Mouse (Mus musculus) urinary bladder, adult 18-20 months (tissue): Measurements from ENCODE around the gene Cfap221.
A peak's percentile ranks its signal among the peaks of the same experiment; 100 is the strongest.

Source experiments
- DNase-seq, 2 experiments: peaks; one replicate each; pipeline ENCODE4 v3.0.0; 2022; ENCODE audit warnings: low spot score in 2 of 2, mixed read lengths in 2 of 2

The Cfap221 gene

DNA sequence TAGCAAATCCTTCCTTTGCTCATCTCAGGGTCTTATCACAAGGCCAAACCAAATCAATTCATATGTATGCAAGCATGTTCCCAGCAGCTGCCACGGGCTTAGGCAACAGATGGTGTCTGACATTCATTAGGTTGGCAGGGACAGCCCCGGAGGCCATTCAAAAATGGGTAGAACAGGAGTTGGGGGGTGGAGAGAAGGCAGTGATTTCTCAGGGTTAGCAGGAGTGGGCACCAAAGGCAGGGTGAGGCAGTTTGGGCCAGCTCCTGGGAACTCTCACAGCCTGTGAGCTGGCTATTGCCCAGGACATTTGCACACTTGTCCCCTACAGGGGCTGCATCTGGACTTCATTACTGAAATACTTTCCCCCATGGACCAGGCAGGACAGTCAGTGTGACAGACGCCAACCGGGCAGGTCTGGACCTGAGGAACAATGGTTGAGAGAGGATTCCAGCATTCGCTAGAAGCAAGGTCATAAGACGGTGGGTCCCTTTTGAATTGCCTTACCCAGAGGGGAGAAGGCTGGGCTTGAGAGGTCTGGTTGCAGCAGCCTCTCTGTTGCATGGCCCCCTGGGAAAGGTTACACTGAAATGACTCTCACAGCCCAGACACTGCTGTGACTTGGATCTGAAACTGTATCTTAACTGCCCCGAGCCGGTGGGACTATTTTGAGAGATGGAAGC, 94.3 kb downstream of the Cfap221 start:
- no peak for DNase-seq

DNA sequence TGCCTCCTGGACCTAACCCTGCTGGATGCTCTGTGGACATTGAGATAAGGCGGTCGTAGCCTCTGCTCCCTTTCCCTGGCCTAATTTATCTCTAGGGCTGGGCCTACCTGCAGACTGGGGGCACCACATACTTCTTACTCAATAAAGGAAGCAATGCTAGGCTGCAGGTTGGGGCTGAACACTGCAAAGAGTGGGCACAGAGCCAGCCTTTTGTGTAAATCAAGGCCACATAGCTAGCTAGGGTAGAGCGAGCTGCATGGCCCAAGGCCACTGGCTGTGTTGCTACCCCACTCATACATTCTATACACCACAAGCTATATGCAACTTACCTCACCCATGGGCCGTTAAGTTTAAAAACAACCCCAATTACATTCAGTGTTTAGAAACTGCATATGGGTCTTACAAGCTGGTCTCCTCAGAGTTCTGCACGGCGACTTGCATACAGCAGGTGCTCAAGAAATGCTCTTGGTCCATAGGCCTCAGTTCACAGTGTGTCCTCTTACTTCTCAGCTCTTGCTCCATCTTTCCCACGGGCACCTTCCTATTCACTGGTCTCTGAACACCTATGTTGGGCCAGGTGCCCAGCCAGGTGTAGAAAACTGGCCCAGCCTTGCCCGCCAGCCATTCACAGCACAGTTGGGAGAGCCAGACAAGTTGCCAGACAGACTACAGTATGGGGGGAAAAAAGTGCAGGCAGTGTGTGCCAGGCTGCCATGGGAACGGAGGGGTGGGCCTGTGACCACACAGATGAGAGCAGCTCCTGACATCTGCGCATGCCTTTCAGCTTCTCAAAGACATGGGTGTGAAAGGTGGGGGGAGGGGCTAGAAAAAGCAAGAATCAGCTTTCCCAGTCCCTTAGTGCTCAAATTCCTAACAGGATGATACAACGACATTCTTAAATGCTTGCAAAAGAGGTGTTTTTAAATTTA, 97.6 kb downstream of the Cfap221 start:
- DNase-seq, result no peak

DNA sequence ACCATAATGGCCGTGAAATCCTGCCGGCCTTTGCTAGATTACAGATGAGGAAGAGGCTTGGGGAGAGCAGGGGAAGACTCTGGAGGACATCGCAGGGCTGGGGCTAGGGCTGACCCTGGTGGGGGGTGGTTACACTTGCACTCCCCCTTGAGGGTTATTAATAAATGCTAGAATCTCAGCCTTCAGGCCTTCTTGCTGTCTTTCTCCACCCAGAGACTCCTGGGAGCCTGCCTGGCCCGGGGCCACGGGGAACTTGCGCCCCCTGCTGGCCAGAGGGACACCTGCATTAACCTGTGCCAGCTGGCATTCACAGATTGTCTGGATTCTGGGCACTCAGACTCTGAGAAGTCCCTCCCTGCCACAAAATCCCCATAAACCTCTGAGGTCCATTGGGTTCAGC, 102.1 kb downstream of the Cfap221 start:
- DNase-seq, result peak; percentile 24 to 45

DNA sequence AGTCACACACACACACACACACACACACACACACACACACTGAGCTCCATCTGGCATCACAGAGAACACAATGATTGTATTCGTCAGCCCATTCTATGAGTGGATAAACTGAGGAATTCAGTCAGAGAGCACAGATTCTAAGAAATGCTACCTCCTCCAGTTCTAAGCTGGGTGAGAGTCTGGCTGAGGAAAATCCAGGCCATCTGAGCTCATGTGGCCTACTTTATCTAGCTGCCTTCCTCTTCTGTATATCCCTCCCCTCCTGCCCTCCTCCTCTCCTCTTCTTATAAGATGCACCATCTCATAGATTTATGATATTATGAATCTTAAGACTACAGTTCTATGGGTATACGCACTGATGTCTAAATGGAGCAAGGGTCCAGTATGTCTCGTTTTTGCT, 103.4 kb downstream of the Cfap221 start:
- DNase-seq, result no peak

GRCm38 (mm10) chr1:119892933-119893332, 104.1 kb downstream of the Cfap221 start:
- no peak for DNase-seq

- DNase-seq, result no peak
Observed at GRCm38 (mm10) chr1:119891865-119892264, 105.2 kb downstream of the Cfap221 start.

- no peak for DNase-seq
Observed at GRCm38 (mm10) chr1:119891149-119891548, 105.9 kb downstream of the Cfap221 start.

GRCm38 (mm10) chr1:119889347-119889746, 107.7 kb downstream of the Cfap221 start:
- no peak for DNase-seq

DNA sequence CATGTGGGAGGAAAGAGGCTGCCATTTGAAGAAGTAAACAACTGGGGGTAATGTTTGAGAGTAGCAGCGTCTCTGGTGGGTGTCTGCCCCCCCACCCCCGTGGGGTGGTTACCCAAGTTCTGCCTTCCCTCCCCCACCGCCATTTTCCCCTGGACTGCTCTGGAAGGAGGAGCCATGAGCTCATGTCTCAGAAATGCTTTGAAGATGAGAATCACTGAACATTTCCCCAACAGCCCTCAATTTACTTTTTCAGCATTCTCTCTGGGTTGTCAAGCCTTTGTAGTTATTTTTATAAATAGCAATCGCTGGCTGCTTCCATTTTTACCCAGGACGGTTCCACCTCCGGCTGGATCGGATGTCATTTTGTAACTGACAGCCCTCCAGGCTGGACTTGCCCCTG, 110.7 kb downstream of the Cfap221 start:
- no peak for DNase-seq

DNA sequence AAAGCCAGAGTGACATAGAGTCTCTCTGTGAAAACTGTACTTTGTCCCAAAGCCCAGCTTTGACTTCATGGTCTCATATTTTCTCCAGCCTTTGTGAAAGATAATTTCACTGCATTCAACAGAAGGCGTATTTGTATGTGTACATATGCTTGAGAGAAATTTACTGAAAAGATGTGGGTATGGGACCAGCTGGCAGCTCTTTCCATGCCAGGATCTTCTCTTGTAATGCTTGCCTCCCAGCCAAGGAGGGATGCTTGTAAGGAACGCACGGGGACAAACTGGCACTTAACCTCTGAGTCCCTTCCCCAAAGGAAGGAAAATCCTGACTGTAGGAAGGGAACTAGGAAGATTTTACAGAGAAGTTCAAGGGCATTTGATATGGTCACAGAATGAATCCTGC, 112.8 kb downstream of the Cfap221 start:
- DNase-seq, result no peak

GRCm38 (mm10) chr1:119878909-119879308, 118.1 kb downstream of the Cfap221 start:
- DNase-seq, result no peak

- DNase-seq, result no peak
Observed at GRCm38 (mm10) chr1:119877469-119877868, 119.6 kb downstream of the Cfap221 start.
